Mouse (Mus musculus): ENCODE measurements around the gene H2-Ab1. TPM values are rescaled to one million over a fixed set of nuclear protein-coding genes. Genes with fewer than 3 reads are reported as not detected.

Gene H2-Ab1
- polyA plus RNA-seq, 1 experiment from 2014 or later: 1.2 TPM

DNA sequence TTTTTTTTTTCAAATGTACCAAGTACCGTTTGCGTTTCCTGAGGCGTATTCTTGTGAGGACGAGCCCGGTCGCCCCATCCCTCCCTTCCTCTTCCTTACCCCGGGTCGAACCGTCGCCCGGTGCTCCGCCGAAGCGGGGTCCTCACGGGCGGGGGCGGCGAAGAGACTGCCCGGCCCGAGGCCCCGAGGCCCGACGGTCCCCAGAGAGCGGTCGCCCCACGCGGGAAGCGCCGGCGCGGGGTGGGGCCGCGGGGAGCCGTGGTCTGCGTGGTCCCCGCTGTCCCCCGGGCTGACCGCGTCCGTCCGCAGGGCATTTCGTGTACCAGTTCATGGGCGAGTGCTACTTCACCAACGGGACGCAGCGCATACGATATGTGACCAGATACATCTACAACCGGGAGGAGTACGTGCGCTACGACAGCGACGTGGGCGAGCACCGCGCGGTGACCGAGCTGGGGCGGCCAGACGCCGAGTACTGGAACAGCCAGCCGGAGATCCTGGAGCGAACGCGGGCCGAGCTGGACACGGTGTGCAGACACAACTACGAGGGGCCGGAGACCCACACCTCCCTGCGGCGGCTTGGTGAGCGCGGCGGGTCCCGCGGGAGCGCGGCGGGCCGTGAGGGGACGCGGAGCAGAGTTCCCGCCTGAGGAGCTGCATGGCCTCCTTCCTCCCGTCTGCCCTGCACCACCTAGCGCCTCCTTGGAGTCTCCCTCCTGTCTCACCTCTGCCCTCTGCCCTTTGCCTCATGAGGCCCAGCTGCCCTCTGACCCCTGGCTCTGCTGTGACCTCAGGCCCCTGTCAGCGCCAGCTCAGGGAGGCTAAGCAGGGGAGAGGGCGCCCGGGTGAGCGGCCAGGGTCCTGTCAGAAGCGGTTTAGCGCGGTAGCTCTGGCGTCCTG, 7.2 kb downstream of the H2-Ab1 start:
- under 1% methylated on average over 89 of the region's 93 CpGs for WGBS
- ATAC-seq (ENCODE audit: low read depth): 0 out of 2 replicates have a peak, but pooled peaks have one; percentile 14
- no peak overlapping the region for H3K27ac ChIP-seq (replicated peaks)
- H3K4me1 ChIP-seq (replicated peaks): peaks cover 28% of the 10 kb centered on the region
- peaks cover 34% of the 10 kb centered on the region for H3K27me3 ChIP-seq
- H3K9ac ChIP-seq: peak overlapping the region; percentile 68
- H3K4me2 ChIP-seq: peak overlapping the region; percentile 96
- no peaks in the 10 kb centered on the region for H3K36me3 ChIP-seq
- H3K9me3 ChIP-seq: no peaks in the 10 kb centered on the region
- peak overlapping the region; percentile 50 for H3K4me3 ChIP-seq

DNA sequence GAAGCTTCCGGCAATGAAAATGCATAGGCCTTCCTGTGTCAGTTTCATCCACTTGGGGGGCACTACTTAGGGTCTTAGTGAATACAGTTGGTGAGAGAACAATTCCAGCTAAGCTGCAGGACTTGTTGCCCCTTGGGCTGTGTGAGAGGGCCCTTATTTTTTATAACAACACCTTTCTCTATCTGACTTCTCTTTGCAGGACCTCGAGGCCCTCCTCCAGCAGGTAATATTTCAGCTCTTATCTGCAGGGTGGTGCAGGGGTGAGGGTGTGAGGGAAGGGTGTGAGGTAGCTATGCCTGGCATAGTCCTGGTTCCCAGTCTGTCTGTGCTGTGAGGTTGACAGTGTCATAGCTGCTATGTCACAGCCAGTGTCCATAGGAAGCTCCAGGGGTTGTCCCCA, 10.8 kb downstream of the H2-Ab1 start:
- H3K4me1 ChIP-seq (replicated peaks): peaks cover 21% of the 10 kb centered on the region
- no peak overlapping the region for H3K9ac ChIP-seq
- 87% methylated on average over 2 of the region's 2 CpGs for WGBS
- H3K9me3 ChIP-seq: no peaks in the 10 kb centered on the region
- H3K27me3 ChIP-seq: peaks cover 23% of the 10 kb centered on the region
- no peak for ATAC-seq (ENCODE audit: low read depth)
- no peaks in the 10 kb centered on the region for H3K36me3 ChIP-seq
- no peak overlapping the region for H3K4me2 ChIP-seq
- H3K27ac ChIP-seq (replicated peaks): no peak overlapping the region
- H3K4me3 ChIP-seq: no peak overlapping the region

DNA sequence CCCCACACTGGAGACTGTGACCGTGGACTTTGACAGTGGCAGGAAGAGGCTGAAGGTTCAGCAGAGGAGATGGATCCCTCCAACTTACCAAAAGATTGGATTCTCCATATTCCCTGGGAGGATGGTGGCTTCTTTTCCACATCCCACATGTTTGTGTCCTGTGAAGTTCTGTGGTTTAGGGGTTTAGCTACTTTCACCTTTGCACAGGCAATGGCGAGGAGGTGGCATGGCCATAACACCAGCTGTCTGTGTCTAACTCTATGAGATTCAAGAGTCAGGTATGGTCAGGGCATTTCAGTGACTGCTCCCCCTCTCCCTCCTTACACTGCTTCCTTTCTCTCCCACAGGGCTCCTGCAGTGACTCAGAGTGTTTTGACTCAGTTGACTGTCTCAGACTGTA, 11.3 kb downstream of the H2-Ab1 start:
- WGBS: 80% methylated on average over 2 of the region's 2 CpGs
- H3K36me3 ChIP-seq: no peaks in the 10 kb centered on the region
- H3K9me3 ChIP-seq: no peaks in the 10 kb centered on the region
- H3K27ac ChIP-seq (replicated peaks): no peak overlapping the region
- H3K9ac ChIP-seq: no peak overlapping the region
- H3K4me1 ChIP-seq (replicated peaks): peaks cover 16% of the 10 kb centered on the region
- peaks cover 19% of the 10 kb centered on the region for H3K27me3 ChIP-seq
- no peak overlapping the region for H3K4me2 ChIP-seq
- no peak overlapping the region for H3K4me3 ChIP-seq
- no peak for ATAC-seq (ENCODE audit: low read depth)

DNA sequence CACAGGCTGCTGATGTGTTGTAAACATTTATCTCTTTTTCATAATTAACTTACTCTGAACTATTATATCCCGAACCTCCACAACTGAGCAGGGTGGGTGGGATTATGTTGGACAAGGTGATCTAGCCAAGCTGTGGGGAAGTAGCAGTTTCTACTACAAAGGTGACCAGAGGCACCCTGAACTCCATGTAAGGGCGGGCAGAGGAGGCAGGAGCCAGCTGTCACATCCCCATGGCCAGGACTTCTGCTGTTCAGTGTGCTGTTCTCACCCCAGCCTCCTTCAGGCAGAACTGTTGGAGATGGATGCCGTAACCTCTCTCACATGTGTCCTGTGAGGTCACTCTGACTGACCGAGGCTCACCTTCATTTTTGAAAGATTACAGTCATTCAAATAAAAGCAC, 12.3 kb downstream of the H2-Ab1 start:
- Histone ChIP-seq H3K27me3 (peaks cover 9% of the 10 kb centered on the region), H3K4me2 (no peak overlapping the region), H3K4me3 (no peak overlapping the region), H3K9ac (no peak overlapping the region), H3K9me3 (no peaks in the 10 kb centered on the region), H3K27ac (replicated peaks) (no peak overlapping the region), H3K36me3 (no peaks in the 10 kb centered on the region), H3K4me1 (replicated peaks) (peaks cover 6% of the 10 kb centered on the region)
- ATAC-seq (ENCODE audit: low read depth): no peak
- WGBS: 81% methylated on average over 4 of the region's 4 CpGs

DNA sequence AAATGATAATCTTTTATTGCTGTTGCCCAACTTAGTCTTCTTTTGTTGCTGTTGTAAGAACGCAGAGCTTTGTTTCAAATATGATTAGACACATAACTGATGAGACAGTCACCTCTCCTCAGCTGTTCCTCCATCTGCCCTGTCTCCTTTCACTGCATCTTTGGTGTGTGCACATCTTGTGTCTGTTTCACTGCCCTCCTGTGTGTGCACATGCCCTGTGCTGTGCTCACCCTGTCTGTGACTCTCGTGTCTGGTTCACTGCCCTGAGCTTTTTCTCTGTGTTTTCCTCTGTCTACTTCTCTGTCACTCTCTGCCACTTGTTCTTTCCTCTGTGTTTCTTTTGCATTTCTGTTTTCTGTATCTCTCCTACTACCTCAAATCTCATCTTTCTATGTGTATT, 12.7 kb downstream of the H2-Ab1 start:
- Histone ChIP-seq H3K4me1 (replicated peaks) (peaks cover 1% of the 10 kb centered on the region), H3K36me3 (no peaks in the 10 kb centered on the region), H3K9me3 (no peaks in the 10 kb centered on the region), H3K4me2 (no peak overlapping the region), H3K27ac (replicated peaks) (no peak overlapping the region), H3K27me3 (peaks cover 4% of the 10 kb centered on the region), H3K9ac (no peak overlapping the region), H3K4me3 (no peak overlapping the region)
- 89% methylated on average over 2 of the region's 2 CpGs for WGBS
- ATAC-seq (ENCODE audit: low read depth): no peak

DNA sequence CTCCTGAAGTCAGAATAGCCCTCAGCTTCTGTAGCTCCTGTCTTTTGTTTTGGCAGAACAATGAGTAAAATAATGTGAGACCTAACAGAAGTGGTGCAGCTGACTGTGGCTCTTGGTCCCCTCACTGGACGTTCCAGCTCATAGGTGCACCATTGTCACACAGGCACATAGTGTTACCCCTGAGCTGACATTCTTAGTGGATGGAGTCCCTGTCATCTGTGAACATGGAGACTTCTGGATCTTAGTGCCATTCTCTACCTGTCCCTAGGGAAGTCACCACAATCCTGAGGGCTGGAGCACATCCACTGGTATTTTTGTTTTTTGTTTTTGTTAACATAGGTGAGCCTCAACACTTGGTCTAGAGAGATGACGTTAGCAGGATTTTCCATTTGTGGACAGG, 13.5 kb downstream of the H2-Ab1 start:
- 77% methylated on average over 2 of the region's 2 CpGs for WGBS
- no peak for ATAC-seq (ENCODE audit: low read depth)
- H3K9me3 ChIP-seq: no peaks in the 10 kb centered on the region

DNA sequence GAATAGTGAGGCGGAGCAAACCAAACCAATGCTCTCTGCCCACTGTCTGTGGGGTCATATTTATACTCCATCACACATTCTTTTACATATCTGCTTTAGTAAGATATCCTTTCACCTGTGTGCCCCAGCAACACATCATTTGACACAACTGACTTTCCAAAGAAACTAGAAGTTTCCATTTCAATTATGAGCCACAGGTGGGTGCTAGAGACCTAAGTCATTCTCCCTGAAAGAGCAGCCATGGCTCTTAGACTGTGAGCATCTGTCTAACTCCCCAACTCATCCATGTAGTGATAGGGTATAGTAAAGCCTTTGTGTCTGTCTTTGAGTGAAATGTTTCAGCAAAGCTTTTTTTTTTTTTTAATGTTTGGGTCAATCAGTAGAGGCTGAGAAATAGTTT, 14.6 kb downstream of the H2-Ab1 start:
- no peaks in the 10 kb centered on the region for H3K27me3 ChIP-seq
- H3K4me3 ChIP-seq: no peak overlapping the region
- no peaks in the 10 kb centered on the region for H3K36me3 ChIP-seq
- H3K9me3 ChIP-seq: 0 out of 2 replicates have a peak, but pooled peaks cover 4% of the 10 kb centered on the region
- ATAC-seq (ENCODE audit: low read depth): no peak
- H3K9ac ChIP-seq: no peak overlapping the region
- no peak overlapping the region for H3K4me2 ChIP-seq
- H3K4me1 ChIP-seq (replicated peaks): no peaks in the 10 kb centered on the region
- 96% methylated on average over 1 of the region's 1 CpGs for WGBS
- no peak overlapping the region for H3K27ac ChIP-seq (replicated peaks)

More for the DNA sequence above, 13.5 kb downstream of the H2-Ab1 start:
- Histone ChIP-seq H3K27ac (replicated peaks) (no peak overlapping the region), H3K4me3 (no peak overlapping the region), H3K27me3 (no peaks in the 10 kb centered on the region), H3K4me1 (replicated peaks) (no peaks in the 10 kb centered on the region), H3K36me3 (no peaks in the 10 kb centered on the region), H3K9ac (no peak overlapping the region), H3K4me2 (no peak overlapping the region)

DNA sequence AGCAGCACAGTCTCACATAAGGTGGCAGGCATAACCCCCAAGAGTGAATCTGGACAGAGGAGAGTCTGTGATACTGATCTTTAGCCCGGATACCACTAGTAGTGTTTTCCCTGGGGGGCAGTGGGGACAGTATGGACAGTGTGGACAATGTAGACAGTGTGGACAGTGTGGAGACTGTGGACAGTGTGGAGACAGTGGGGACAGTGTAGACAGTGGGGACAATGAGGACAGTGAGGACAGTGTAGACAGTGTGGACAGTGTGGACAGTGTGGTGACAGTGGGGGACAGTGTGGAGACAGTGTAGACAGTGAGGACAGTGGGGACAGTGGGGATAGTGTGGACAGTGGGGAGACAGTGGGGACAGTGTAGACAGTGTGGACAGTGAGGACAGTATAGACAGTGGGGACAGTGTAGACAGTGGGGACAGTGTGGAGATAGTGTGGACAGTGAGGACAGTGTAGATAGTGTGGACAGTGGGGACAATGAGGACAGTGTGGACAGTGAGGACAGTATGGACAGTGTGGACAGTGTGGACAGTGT, 23.1 kb downstream of the H2-Ab1 start:
- no peaks in the 10 kb centered on the region for H3K36me3 ChIP-seq
- no peak overlapping the region for H3K9ac ChIP-seq
- ATAC-seq (ENCODE audit: low read depth): no peak
- WGBS: 69% methylated on average over 1 of the region's 1 CpGs
- H3K27ac ChIP-seq (replicated peaks): no peak overlapping the region
- H3K27me3 ChIP-seq: no peaks in the 10 kb centered on the region
- 0 out of 2 replicates have a peak, but pooled peaks cover 4% of the 10 kb centered on the region for H3K9me3 ChIP-seq
- H3K4me3 ChIP-seq: no peak overlapping the region
- no peaks in the 10 kb centered on the region for H3K4me1 ChIP-seq (replicated peaks)
- H3K4me2 ChIP-seq: no peak overlapping the region

DNA sequence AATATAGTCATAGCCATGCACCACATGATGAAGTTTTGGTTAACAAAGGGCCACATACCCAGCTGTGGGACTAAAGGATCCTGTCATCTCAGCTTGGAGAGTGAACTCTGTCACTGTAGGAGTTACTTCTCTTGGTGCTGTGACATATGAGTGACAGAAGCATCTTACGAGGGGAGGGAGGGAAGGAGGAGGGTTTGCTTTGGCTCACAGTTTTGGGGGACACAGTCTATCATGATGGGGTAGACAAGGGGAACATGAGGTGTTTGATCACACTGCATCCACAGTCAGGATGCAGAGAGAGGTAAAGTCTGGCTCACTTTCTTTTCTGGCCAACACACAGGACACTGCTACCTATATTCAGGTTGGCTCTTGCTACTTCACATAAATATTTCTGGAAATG, 24.3 kb downstream of the H2-Ab1 start:
- no peak overlapping the region for H3K4me3 ChIP-seq
- H3K36me3 ChIP-seq: no peaks in the 10 kb centered on the region
- 78% methylated on average over 1 of the region's 1 CpGs for WGBS
- H3K9ac ChIP-seq: no peak overlapping the region
- H3K4me1 ChIP-seq (replicated peaks): no peaks in the 10 kb centered on the region
- H3K9me3 ChIP-seq: no peaks in the 10 kb centered on the region
- H3K4me2 ChIP-seq: no peak overlapping the region
- no peaks in the 10 kb centered on the region for H3K27me3 ChIP-seq
- no peak overlapping the region for H3K27ac ChIP-seq (replicated peaks)
- ATAC-seq (ENCODE audit: low read depth): no peak

DNA sequence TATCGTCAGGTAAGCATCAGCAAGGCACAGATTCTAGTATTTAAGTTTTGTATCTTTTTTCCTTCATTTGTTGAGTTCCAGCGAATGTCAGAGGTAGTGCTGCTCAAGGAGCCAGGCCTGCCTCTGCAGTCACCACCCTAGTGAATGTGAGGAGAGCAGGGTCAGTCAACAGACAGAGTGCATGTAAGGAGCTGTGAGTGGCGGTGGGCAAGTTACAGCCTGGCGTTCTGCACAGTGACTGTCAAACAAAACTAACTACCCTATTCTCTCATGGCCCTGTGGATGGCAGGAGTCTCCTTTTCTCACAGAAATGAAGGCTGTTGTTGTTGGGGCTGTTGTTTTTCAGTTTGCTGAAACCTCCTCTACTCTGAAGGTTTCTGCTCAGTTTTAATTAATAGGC, 27.9 kb downstream of the H2-Ab1 start:
- WGBS: 82% methylated on average over 4 of the region's 4 CpGs
- ATAC-seq (ENCODE audit: low read depth): no peak
- no peak overlapping the region for H3K4me2 ChIP-seq
- no peak overlapping the region for H3K4me3 ChIP-seq
- H3K4me1 ChIP-seq (replicated peaks): no peaks in the 10 kb centered on the region
- H3K9ac ChIP-seq: no peak overlapping the region
- H3K27me3 ChIP-seq: no peaks in the 10 kb centered on the region
- no peaks in the 10 kb centered on the region for H3K9me3 ChIP-seq
- H3K36me3 ChIP-seq: no peaks in the 10 kb centered on the region
- no peak overlapping the region for H3K27ac ChIP-seq (replicated peaks)

DNA sequence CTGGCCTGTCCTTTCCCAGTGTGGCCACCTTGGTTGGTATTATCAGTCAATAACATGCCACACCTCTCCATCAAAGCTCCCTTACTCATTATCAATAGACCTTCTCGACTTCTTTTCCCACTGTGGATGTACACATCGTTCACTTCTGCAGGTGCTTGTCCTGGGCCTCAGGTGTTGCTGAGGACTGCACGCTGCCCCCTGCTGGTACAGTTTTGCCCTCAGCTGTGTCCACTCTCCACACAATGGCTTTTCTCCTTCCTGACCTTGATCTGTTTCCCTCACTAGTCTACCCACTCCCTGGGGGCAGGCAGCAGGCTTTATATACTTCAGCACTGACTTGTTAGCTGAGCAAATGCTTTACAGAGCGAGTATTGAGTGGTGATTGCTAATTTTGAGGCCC, 28.4 kb downstream of the H2-Ab1 start:
- Histone ChIP-seq H3K4me2 (no peak overlapping the region), H3K4me3 (no peak overlapping the region), H3K27ac (replicated peaks) (no peak overlapping the region), H3K27me3 (no peaks in the 10 kb centered on the region), H3K9me3 (no peaks in the 10 kb centered on the region), H3K4me1 (replicated peaks) (no peaks in the 10 kb centered on the region), H3K36me3 (no peaks in the 10 kb centered on the region), H3K9ac (no peak overlapping the region)
- WGBS: 44% methylated on average over 4 of the region's 4 CpGs
- ATAC-seq (ENCODE audit: low read depth): no peak

DNA sequence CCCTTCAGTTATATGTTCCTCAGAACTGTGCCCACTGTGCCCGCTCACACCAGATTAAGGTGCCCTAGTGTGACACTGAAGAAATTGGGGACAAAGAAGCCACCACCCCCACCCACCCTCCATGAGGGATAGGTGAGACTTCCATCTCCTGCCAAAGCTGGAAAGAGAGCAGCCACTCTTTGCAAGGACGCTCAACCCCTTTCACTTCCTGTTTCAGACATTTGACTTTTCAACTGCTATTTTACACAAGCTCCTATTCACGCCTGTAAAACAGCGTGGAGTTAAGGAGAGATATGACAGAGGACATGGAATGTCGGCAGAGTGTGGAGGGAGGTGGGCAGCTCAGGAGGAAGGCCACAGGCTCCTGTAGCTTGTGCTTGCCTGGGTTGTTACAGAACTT, 29.0 kb downstream of the H2-Ab1 start:
- WGBS: 84% methylated on average over 5 of the region's 5 CpGs
- no peaks in the 10 kb centered on the region for H3K9me3 ChIP-seq
- no peak overlapping the region for H3K9ac ChIP-seq
- H3K27ac ChIP-seq (replicated peaks): no peak overlapping the region
- ATAC-seq (ENCODE audit: low read depth): no peak
- no peaks in the 10 kb centered on the region for H3K27me3 ChIP-seq
- no peaks in the 10 kb centered on the region for H3K36me3 ChIP-seq
- H3K4me2 ChIP-seq: no peak overlapping the region
- H3K4me3 ChIP-seq: no peak overlapping the region
- no peaks in the 10 kb centered on the region for H3K4me1 ChIP-seq (replicated peaks)

All from neural tube, embryonic 13.5 days (tissue).